Mouse (Mus musculus) forebrain, embryonic 14.5 days (tissue): ENCODE measurements at regions not wholly inside any gene's neighbourhood (a gene's known extent, or its start where the extent isn't known, plus 50 kb on each side); places are given as distances from the start of the nearest gene placed in this dataset.
A peak's percentile ranks its signal among the peaks of the same experiment; 100 is the strongest.

Experiments
- ATAC-seq: fragments of 200-750 bp; cut with Nextera tagmentation; 2 replicates; pipeline ENCODE4 v1.8.0; 2017; ENCODE audit warnings: mild to moderate bottlenecking, moderate library complexity
- DNase-seq: peaks from one replicate; pipeline ENCODE4 v3.0.0-alpha.2; 2015; ENCODE audit warnings: low spot score
- H3K27ac ChIP-seq: fragments of 300-500 bp; sonication (generic); 2 replicates; pipeline ENCODE4 v1.5.1; 2014; ENCODE audit warnings: low read depth, mild to moderate bottlenecking, control low read depth, low read length, moderate library complexity
- H3K27me3 ChIP-seq: fragments of 300-500 bp; sonication (generic); replicated peaks from 2 replicates; pipeline ENCODE4 v1.6.1; 2014; ENCODE audit warnings: low read length, control low read depth, mixed read lengths; ENCODE audit not compliant: control insufficient read depth, insufficient read depth
- H3K36me3 ChIP-seq: fragments of 300-500 bp; sonication (generic); 2 replicates; pipeline ENCODE4 v1.6.1; 2014; ENCODE audit warnings: low read length, control low read depth; ENCODE audit not compliant: control insufficient read depth, insufficient read depth
- H3K4me1 ChIP-seq: fragments of 300-500 bp; sonication (generic); 2 replicates; pipeline ENCODE4 v1.6.1; 2014; ENCODE audit warnings: antibody characterized with exemption, low read length, control low read depth; ENCODE audit not compliant: control insufficient read depth, insufficient read depth
- H3K4me2 ChIP-seq: fragments of 300-500 bp; sonication (generic); 2 replicates; pipeline ENCODE4 v1.6.1; 2014; ENCODE audit warnings: mild to moderate bottlenecking, control low read depth, low read length
- H3K4me3 ChIP-seq: fragments of 300-500 bp; sonication (generic); 2 replicates; pipeline ENCODE4 v1.5.1; 2014; ENCODE audit warnings: low read depth, low read length, control low read depth
- H3K9ac ChIP-seq: fragments of 300-500 bp; sonication (generic); 2 replicates; pipeline ENCODE4 v1.6.1; 2014; ENCODE audit warnings: mild to moderate bottlenecking, low read length, control low read depth, moderate library complexity
- H3K9me3 ChIP-seq: fragments of 300-500 bp; sonication (generic); replicated peaks from 2 replicates; pipeline ENCODE4 v1.6.1; 2016; ENCODE audit warnings: low read length, control low read depth, mixed read lengths; ENCODE audit not compliant: control insufficient read depth
- WGBS: fragments of 180-500 bp; shearing (Covaris S2); extraction: QIAGEN DNeasy Blood & Tissue Kit; methylation state at CpG from one replicate; pipeline ENCODE4 v1.1.7; 2014; 5-methylcytosine and 5-hydroxymethylcytosine counted together

DNA sequence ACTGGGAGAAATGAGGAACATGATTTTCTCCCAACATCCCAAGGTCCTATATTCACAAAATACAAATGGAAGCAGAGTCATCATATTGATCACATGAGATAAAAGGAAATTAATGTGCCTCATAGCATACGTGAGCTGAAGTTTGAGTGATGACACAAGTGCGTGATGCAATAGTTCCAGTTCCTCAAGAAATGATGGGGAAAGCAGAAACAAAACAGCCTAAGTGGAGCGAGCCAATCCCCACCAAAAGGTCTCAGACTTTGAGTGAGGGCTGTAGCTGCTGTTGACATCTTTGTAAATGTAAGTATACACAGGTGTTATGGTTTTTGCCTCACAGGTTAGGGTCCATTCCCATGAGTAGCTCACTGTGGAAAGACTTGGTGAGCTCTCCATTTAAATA lies 763.0 kb downstream of the Dhx35 start:
- no peak overlapping the region for H3K4me3 ChIP-seq
- H3K4me2 ChIP-seq, result no peak overlapping the region
- no peak overlapping the region for H3K27ac ChIP-seq
- ATAC-seq (no peak), DNase-seq (no peak)
- WGBS, result 92% methylated on average over 3 of the region's 3 CpGs
- no peaks in the 10 kb centered on the region for H3K9me3 ChIP-seq
- no peaks in the 10 kb centered on the region for H3K4me1 ChIP-seq
- no peaks in the 10 kb centered on the region for H3K27me3 ChIP-seq
- no peak overlapping the region for H3K9ac ChIP-seq
- H3K36me3 ChIP-seq, result no peaks in the 10 kb centered on the region

DNA sequence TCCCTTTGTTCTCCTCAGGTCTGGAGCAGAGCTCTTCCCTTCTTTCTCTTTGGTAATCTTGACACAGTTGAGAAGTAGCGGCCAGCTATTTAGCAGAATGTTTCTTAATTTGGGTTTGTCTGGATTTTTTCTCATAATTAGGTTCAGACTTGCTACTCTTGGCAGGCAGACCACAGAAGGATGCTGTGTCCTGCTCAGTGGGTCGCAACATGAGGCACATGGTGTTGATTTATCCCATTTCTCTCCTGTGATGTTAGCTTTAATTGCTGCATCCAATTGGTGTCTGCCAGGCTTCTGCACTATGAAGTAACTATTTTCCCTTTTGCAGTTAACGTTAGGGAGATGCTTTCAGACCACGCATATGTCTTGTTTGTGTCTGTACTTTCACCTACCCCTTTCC lies 768.7 kb downstream of the Gm826 start:
- Histone ChIP-seq H3K27ac (no peak overlapping the region), H3K9ac (no peak overlapping the region), H3K4me3 (no peak overlapping the region), H3K36me3 (no peaks in the 10 kb centered on the region), H3K4me1 (0 out of 2 replicates have a peak, but pooled peaks cover 2% of the 10 kb centered on the region), H3K9me3 (no peaks in the 10 kb centered on the region), H3K4me2 (no peak overlapping the region), H3K27me3 (no peaks in the 10 kb centered on the region)
- ATAC-seq, result no peak
- WGBS, result 82% methylated on average over 4 of the region's 4 CpGs
- no peak for DNase-seq

DNA sequence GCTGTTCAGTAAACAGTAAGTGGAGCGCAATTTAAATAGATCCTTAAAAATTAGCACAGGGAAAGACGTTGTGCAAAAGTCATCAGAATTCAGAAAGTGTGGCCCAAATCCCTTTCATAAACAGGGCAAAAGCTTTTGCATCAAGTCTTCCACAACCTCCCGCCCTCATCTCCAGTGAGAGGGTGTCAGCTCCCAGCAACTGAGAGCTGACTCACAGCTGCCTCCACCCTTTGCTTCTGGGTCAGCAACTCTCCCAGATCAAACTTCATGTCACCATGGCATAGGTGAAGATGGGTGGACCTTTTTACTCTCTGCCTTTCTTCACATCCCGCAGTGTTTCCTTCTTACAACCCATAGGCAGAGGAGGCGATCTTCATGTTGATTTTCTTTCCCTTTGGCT lies 768.0 kb downstream of the Gm826 start:
- WGBS, result 87% methylated on average over 5 of the region's 5 CpGs
- DNase-seq (no peak), ATAC-seq (no peak)
- Histone ChIP-seq H3K27ac (no peak overlapping the region), H3K36me3 (no peaks in the 10 kb centered on the region), H3K4me2 (no peak overlapping the region), H3K9me3 (no peaks in the 10 kb centered on the region), H3K27me3 (no peaks in the 10 kb centered on the region), H3K9ac (no peak overlapping the region), H3K4me3 (no peak overlapping the region), H3K4me1 (0 out of 2 replicates have a peak, but pooled peaks cover 2% of the 10 kb centered on the region)

DNA sequence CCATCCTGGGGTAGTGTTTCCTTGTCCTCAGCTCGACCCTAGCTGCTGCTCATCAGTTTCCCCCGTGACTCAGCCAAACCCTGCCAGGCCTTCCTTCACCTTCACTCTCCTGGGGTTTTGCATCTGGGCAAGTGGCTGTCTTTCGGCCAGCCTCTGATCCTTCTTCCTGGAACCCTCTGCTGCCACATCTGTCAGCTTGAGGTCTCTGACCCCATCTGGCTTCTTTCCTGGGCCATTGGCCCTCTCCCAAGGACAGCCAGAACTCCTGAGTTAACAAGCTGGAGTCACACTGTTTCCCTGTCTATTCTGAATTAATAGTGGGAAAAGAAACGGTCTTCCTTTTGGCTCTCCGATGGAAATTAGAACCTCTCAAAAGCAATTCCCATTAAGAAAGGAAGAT lies 767.5 kb downstream of the Gm826 start:
- DNase-seq (no peak), ATAC-seq (no peak)
- Histone ChIP-seq H3K9me3 (no peaks in the 10 kb centered on the region), H3K36me3 (no peaks in the 10 kb centered on the region), H3K4me1 (0 out of 2 replicates have a peak, but pooled peaks cover 2% of the 10 kb centered on the region), H3K27me3 (no peaks in the 10 kb centered on the region), H3K9ac (no peak overlapping the region), H3K4me3 (no peak overlapping the region), H3K27ac (no peak overlapping the region), H3K4me2 (no peak overlapping the region)
- WGBS, result 77% methylated on average over 5 of the region's 5 CpGs

DNA sequence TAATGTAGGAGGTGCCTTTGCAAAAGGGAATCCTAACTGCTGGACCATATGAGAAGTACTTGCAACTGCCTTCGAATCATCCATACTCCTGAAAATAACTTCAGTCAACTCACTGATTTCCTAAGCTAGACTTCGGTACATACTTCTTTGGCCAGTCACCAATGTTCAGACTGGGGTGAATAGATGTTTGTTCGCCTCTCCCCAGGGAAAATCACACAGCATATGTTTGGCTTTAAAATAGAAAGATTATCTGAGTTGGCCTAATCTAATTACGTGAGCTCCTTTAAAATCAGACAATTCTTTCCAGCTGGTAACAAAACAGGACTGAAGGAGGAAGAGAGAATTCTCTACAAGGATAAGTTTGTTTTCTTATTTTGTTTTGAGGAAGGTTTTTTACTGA lies 765.6 kb downstream of the Gm826 start:
- Histone ChIP-seq H3K4me2 (no peak overlapping the region), H3K27ac (no peak overlapping the region), H3K4me1 (0 out of 2 replicates have a peak, but pooled peaks cover 2% of the 10 kb centered on the region), H3K9me3 (no peaks in the 10 kb centered on the region), H3K9ac (no peak overlapping the region), H3K36me3 (no peaks in the 10 kb centered on the region), H3K27me3 (no peaks in the 10 kb centered on the region), H3K4me3 (no peak overlapping the region)
- DNase-seq (no peak), ATAC-seq (no peak)
- WGBS, result 78% methylated on average over 4 of the region's 4 CpGs

DNA sequence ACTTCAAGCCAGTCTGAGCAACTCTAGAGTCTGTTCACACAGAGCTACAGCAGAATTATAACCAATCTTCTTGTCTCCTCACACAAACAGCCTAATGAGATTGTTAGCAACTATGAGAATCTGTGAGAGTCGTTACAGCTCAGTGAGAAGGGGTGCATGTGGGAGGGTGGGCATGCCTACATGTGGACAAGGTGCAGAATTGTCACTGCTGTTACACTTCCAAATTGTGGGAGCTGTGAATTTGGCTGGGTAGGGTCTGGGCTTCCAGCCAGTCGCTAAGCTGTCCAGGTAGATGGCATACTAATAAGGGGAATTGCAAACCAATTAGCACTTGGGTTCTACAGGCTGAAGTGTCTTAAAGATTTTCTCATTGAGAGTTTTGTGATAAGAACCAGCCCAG lies 762.1 kb downstream of the Gm826 start:
- Histone ChIP-seq H3K27ac (no peak overlapping the region), H3K9ac (no peak overlapping the region), H3K36me3 (no peaks in the 10 kb centered on the region), H3K9me3 (no peaks in the 10 kb centered on the region), H3K4me3 (no peak overlapping the region), H3K27me3 (no peaks in the 10 kb centered on the region), H3K4me2 (no peak overlapping the region), H3K4me1 (no peaks in the 10 kb centered on the region)
- WGBS, result 40% methylated on average over 2 of the region's 2 CpGs
- DNase-seq (peak; percentile 63), ATAC-seq (peak; percentile 72; the same call in 1 of the 2 replicates)

DNA sequence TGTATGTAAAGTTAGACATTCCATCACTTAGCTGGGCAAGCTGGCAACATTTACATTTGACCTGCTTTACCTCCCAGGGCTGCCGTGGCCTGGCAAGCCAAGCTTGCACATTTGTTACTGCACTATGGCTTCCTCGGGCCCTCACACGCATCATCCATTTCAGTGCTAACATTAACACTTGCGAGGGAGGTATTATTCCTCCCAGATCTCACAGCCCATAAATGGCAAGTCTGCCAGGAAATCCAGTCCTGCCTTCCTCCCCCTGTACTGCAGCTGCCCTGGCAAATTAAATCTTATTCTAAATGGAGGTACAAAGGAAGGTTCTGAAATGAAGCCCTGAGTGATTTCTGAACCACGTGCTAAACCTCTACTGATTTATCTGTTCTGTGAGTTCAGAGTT lies 758.7 kb downstream of the Gm826 start:
- H3K9me3 ChIP-seq, result no peaks in the 10 kb centered on the region
- H3K36me3 ChIP-seq, result no peaks in the 10 kb centered on the region
- no peak for DNase-seq
- no peak overlapping the region for H3K27ac ChIP-seq
- H3K4me2 ChIP-seq, result no peak overlapping the region
- no peaks in the 10 kb centered on the region for H3K27me3 ChIP-seq
- ATAC-seq, result no peak
- WGBS, result 83% methylated on average over 5 of the region's 5 CpGs
- H3K4me3 ChIP-seq, result no peak overlapping the region
- no peaks in the 10 kb centered on the region for H3K4me1 ChIP-seq
- H3K9ac ChIP-seq, result no peak overlapping the region

DNA sequence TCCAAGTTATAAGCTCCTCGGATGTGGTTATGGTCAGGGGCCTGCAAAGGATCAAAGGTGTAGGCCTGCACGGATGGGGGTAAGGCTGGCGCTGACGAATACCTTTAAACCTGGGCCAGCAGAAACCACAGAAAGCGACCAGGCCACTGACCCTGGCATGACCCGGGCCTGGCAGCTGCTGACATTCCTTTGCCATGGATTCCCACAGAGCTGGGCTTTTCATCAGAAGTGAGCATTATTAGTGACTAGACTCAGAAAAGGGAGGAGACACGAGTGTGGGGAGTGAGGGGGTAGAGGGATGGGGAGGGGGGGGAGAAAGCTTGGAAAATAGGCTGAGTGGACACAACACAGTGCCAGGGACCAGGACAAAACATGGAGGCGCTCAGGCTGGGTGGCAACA lies 750.9 kb downstream of the Gm826 start:
- no peaks in the 10 kb centered on the region for H3K36me3 ChIP-seq

DNA sequence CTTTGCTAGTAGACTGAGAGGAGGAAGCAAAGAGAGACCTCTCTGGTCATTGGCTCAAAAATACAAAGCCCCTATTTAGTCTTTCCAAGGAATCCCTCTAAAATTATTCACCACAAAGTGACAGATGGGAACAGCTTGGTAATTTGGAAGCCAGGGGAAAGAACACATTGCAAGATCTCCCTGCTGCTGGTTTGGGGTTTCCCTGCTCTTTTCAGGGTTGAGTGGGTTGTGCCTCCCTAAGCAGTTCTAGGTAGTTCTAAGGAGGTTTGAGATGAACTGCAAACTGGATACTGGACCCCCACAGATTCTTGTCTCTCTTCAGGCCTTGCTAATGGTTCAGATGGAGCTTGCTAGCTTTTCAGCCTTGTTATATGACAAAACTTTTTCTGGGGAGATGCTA lies 749.3 kb downstream of the Gm826 start:
- Histone ChIP-seq H3K27me3 (no peaks in the 10 kb centered on the region), H3K4me2 (no peak overlapping the region), H3K9ac (no peak overlapping the region), H3K27ac (no peak overlapping the region), H3K36me3 (no peaks in the 10 kb centered on the region), H3K4me1 (no peaks in the 10 kb centered on the region), H3K9me3 (no peaks in the 10 kb centered on the region), H3K4me3 (no peak overlapping the region)
- ATAC-seq, result no peak
- peak; percentile 60 for DNase-seq

More for the DNA sequence above, 750.9 kb downstream of the Gm826 start:
- Histone ChIP-seq H3K9ac (no peak overlapping the region), H3K4me1 (no peaks in the 10 kb centered on the region), H3K4me2 (no peak overlapping the region), H3K27ac (no peak overlapping the region), H3K27me3 (no peaks in the 10 kb centered on the region), H3K9me3 (no peaks in the 10 kb centered on the region), H3K4me3 (no peak overlapping the region)
- DNase-seq, result no peak
- no peak for ATAC-seq
- 41% methylated on average over 8 of the region's 8 CpGs for WGBS
